Mouse (Mus musculus): Measurements from ENCODE around the gene Gm9945. TPM values are rescaled to one million over a fixed set of nuclear protein-coding genes. Genes with fewer than 3 reads are reported as not detected.

Gm9945 gene
- polyA plus RNA-seq, 2 experiments, result not detected

DNA sequence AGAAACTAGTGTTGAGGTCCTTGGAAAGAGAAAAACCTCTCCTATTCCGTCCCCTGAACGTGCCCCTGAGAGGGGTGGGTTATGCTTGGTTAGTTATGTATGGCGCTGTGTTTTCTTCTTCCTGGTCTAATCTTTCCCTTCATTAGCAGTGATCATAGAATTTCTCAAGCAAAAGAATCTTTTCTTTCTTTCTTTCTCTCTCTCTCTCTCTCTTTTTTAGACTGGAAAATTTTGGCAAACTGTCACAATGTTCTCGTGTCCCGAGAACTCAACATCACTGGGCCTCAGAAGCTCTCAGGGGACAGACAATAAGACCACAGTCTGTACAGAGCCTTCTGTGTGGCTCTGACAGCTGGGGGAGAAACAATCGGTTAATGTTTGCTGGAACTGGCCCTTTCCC is 15.5 kb downstream of the Gm9945 start:
- no peak for TF ChIP-seq POLR2A (IDR thresholded peaks at IDR 0.05; ENCODE audit: borderline replicate concordance, extremely low read depth, insufficient read depth, insufficient read length)
- Histone ChIP-seq H3K4me1 (ENCODE audit: control insufficient read depth, insufficient read depth, low read length) (peaks cover 4% of the 10 kb centered on the region; the same call in 1 of the 2 replicates), H3K27me3 (ENCODE audit: control insufficient read depth, insufficient read depth, low read length) (no peaks in the 10 kb centered on the region), H3K27ac (replicated peaks; ENCODE audit: low read depth, low read length) (peak overlapping the region; percentile 58; the same call in 1 of the 2 replicates), H3K4me3 (replicated peaks; ENCODE audit: low read length) (no peak overlapping the region), H3K9me3 (ENCODE audit: control insufficient read depth, low read length) (no peaks in the 10 kb centered on the region), H3K36me3 (ENCODE audit: control insufficient read depth, insufficient read depth, low read length) (no peaks in the 10 kb centered on the region), H3K9ac (ENCODE audit: low read depth, low read length, severe bottlenecking) (no peak overlapping the region), H3K4me2 (replicated peaks; ENCODE audit: low read depth, low read length, severe bottlenecking) (no peak overlapping the region; the same call in 1 of the 2 replicates)
- ATAC-seq (ENCODE audit: low FRiP score, low read depth) (no peak), DNase-seq (ENCODE audit: low spot score) (peak; percentile 39)
- WGBS, result 52% methylated on average over 6 of the region's 6 CpGs

DNA sequence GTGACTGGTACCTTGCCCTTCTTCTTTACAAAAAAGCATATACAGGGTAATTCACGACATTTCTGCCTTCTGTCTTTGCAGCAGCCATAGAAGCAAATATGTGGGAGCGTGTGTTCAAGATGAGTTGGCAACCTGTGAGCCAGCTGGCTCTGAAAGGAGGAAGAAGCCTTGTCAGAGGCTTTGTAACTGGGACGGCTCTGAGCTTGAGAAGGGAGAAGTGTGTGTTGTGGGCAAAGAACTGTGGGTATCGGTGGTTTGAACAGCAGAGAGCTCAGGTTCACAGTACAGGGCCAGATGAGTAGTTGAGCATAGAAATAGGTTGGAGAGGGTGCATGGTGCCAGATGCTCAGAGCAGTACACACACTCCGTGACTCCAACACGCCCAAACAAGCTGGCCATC is 17.0 kb downstream of the Gm9945 start:
- 71% methylated on average over 6 of the region's 6 CpGs for WGBS
- Histone ChIP-seq H3K27me3 (ENCODE audit: control insufficient read depth, insufficient read depth, low read length) (no peaks in the 10 kb centered on the region), H3K4me2 (replicated peaks; ENCODE audit: low read depth, low read length, severe bottlenecking) (no peak overlapping the region), H3K36me3 (ENCODE audit: control insufficient read depth, insufficient read depth, low read length) (no peaks in the 10 kb centered on the region), H3K9ac (ENCODE audit: low read depth, low read length, severe bottlenecking) (no peak overlapping the region), H3K4me1 (ENCODE audit: control insufficient read depth, insufficient read depth, low read length) (peaks cover 6% of the 10 kb centered on the region; the same call in 1 of the 2 replicates), H3K4me3 (replicated peaks; ENCODE audit: low read length) (no peak overlapping the region), H3K9me3 (ENCODE audit: control insufficient read depth, low read length) (no peaks in the 10 kb centered on the region), H3K27ac (replicated peaks; ENCODE audit: low read depth, low read length) (no peak overlapping the region)
- TF ChIP-seq POLR2A (IDR thresholded peaks at IDR 0.05; ENCODE audit: borderline replicate concordance, extremely low read depth, insufficient read depth, insufficient read length), result no peak
- DNase-seq (ENCODE audit: low spot score) (no peak), ATAC-seq (ENCODE audit: low FRiP score, low read depth) (no peak)

- no peak for ATAC-seq (ENCODE audit: low FRiP score, low read depth)
- H3K4me2 ChIP-seq (replicated peaks; ENCODE audit: low read depth, low read length, severe bottlenecking), result peak overlapping the region; percentile 26; the same call in 1 of the 2 replicates
- no peak overlapping the region for H3K4me3 ChIP-seq (replicated peaks; ENCODE audit: low read length)
Measured at GRCm38 (mm10) chr11:53500569-53500968, 20.6 kb downstream of the Gm9945 start.

DNA sequence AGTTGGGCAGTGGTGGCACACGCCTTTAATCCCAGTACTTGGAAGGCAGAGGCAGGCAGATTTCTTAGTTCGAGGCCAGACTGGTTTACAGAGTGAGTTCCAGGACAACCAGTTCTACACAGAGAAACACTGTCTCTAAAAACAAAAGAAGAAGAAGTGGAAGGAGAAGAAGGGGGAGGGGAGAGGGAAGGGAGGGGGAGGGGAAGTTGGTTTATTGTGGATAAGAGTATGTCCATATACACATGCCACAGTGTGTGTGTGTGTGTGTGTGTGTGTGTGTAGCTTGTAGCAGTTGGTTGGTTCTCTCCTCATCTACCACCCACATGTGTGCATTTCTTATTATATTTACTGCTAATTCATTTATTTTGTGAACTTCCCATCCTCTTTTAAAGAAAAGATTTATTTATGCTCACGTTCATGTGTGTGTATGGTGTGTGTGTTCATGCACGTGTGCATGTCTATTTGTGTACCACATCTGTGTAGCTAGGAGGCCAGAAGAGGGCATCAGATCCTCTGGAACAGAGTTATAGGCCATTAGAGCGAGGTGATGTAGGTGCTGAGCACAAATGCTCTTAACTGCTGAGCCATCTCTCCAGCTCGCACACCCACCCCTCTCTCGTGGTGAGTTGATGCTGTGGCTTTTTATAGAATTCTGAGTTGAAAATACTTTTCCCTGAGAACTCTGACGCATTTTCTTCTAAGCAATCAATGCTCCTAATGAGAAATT is 22.2 kb downstream of the Gm9945 start:
- ATAC-seq (ENCODE audit: low FRiP score, low read depth) (no peak), DNase-seq (ENCODE audit: low spot score) (no peak)
- H3K4me3 ChIP-seq (replicated peaks; ENCODE audit: low read length), result no peak overlapping the region

More at GRCm38 (mm10) chr11:53500569-53500968, 20.6 kb downstream of the Gm9945 start:
- DNase-seq (ENCODE audit: low spot score), result no peak
- Histone ChIP-seq H3K27ac (replicated peaks; ENCODE audit: low read depth, low read length) (no peak overlapping the region), H3K4me1 (ENCODE audit: control insufficient read depth, insufficient read depth, low read length) (peaks cover 6% of the 10 kb centered on the region; the same call in 1 of the 2 replicates), H3K9me3 (ENCODE audit: control insufficient read depth, low read length) (no peaks in the 10 kb centered on the region), H3K27me3 (ENCODE audit: control insufficient read depth, insufficient read depth, low read length) (no peaks in the 10 kb centered on the region), H3K36me3 (ENCODE audit: control insufficient read depth, insufficient read depth, low read length) (no peaks in the 10 kb centered on the region), H3K9ac (ENCODE audit: low read depth, low read length, severe bottlenecking) (no peak overlapping the region)
- 8% methylated on average over 11 of the region's 11 CpGs for WGBS
- no peak for TF ChIP-seq POLR2A (IDR thresholded peaks at IDR 0.05; ENCODE audit: borderline replicate concordance, extremely low read depth, insufficient read depth, insufficient read length)

DNA sequence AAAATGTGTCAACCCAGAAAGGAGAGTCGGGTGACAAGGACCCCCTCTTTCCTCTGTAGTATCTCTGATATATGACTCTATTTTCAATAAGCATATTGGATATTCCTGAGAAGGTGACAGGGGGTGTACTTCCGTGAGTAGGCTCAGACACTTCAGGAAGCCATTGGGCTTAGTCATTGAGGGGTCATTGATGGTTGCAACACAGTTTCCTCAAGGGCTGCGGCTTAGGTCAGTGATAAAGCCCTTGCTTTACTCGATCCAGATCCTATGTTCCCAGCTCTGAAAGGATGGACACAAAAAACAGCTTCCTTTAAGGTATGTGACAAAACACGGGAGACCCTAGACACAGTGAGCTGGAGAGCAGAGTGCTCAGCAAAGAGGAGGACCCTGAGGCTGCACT is 23.8 kb downstream of the Gm9945 start:
- DNase-seq (ENCODE audit: low spot score) (no peak), ATAC-seq (ENCODE audit: low FRiP score, low read depth) (no peak)
- Histone ChIP-seq H3K4me2 (replicated peaks; ENCODE audit: low read depth, low read length, severe bottlenecking) (no peak overlapping the region), H3K4me3 (replicated peaks; ENCODE audit: low read length) (no peak overlapping the region), H3K4me1 (ENCODE audit: control insufficient read depth, insufficient read depth, low read length) (0 out of 2 replicates have a peak, but pooled peaks cover 3% of the 10 kb centered on the region), H3K9ac (ENCODE audit: low read depth, low read length, severe bottlenecking) (no peak overlapping the region), H3K36me3 (ENCODE audit: control insufficient read depth, insufficient read depth, low read length) (no peaks in the 10 kb centered on the region), H3K27ac (replicated peaks; ENCODE audit: low read depth, low read length) (no peak overlapping the region), H3K27me3 (ENCODE audit: control insufficient read depth, insufficient read depth, low read length) (no peaks in the 10 kb centered on the region), H3K9me3 (ENCODE audit: control insufficient read depth, low read length) (no peaks in the 10 kb centered on the region)
- WGBS, result 84% methylated on average over 5 of the region's 5 CpGs
- TF ChIP-seq POLR2A (IDR thresholded peaks at IDR 0.05; ENCODE audit: borderline replicate concordance, extremely low read depth, insufficient read depth, insufficient read length), result no peak

More for the DNA sequence above, 22.2 kb downstream of the Gm9945 start:
- no peaks in the 10 kb centered on the region for H3K27me3 ChIP-seq (ENCODE audit: control insufficient read depth, insufficient read depth, low read length)
- no peaks in the 10 kb centered on the region for H3K9me3 ChIP-seq (ENCODE audit: control insufficient read depth, low read length)
- no peaks in the 10 kb centered on the region for H3K36me3 ChIP-seq (ENCODE audit: control insufficient read depth, insufficient read depth, low read length)
- 77% methylated on average over 8 of the region's 8 CpGs for WGBS
- no peak for TF ChIP-seq POLR2A (IDR thresholded peaks at IDR 0.05; ENCODE audit: borderline replicate concordance, extremely low read depth, insufficient read depth, insufficient read length)
- no peak overlapping the region for H3K9ac ChIP-seq (ENCODE audit: low read depth, low read length, severe bottlenecking)
- H3K4me2 ChIP-seq (replicated peaks; ENCODE audit: low read depth, low read length, severe bottlenecking), result no peak overlapping the region
- no peak overlapping the region for H3K27ac ChIP-seq (replicated peaks; ENCODE audit: low read depth, low read length)
- H3K4me1 ChIP-seq (ENCODE audit: control insufficient read depth, insufficient read depth, low read length), result 0 out of 2 replicates have a peak, but pooled peaks cover 3% of the 10 kb centered on the region
